Mouse (Mus musculus): ENCODE measurements around the gene Gtse1.

- TF ChIP-seq TAL1 (conservative IDR thresholded peaks at IDR 0.05; ENCODE audit: low read depth, low read length) (no peak), GATA1 (IDR thresholded peaks at IDR 0.05; ENCODE audit: borderline replicate concordance, low read length) (no peak), CTCF (IDR thresholded peaks at IDR 0.05; ENCODE audit: low read depth, low read length) (no peak)
Measured at GRCm38 (mm10) chr15:85889235-85889634, 29.7 kb downstream of the Gtse1 start.
